Mouse (Mus musculus): ENCODE measurements around the gene Cubn. TPM values are rescaled to one million over a fixed set of nuclear protein-coding genes. Genes with fewer than 3 reads are reported as not detected.

The Cubn gene
- polyA plus RNA-seq, 1 experiment from 2014 or later = 0.23 TPM

DNA sequence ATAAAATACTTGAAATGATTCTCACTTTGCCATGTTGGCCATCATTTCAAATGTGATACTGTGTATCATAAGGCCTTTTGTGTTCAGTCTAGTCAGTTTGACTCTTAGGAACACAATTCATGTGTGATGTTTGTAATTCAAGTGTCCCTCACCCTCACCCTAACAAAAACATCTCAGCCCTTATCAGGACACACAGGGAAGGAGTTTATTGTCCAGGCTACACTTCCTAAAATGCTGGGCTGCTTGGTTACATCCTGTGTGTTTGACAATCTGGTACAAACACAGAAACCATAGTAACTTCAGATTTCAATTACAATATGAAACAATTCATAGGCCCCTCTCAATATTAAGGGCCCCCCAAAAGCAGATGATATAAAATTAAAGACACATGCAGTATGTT, 83.9 kb downstream of the Cubn start:
- Histone ChIP-seq H3K27me3 (ENCODE audit: control insufficient read depth, insufficient read depth, low read length) (no peaks in the 10 kb centered on the region), H3K9ac (ENCODE audit: low read depth, low read length) (no peak overlapping the region), H3K4me3 (ENCODE audit: low read depth, low read length) (no peak overlapping the region), H3K4me2 (replicated peaks; ENCODE audit: low read depth, low read length) (no peak overlapping the region), H3K4me1 (replicated peaks; ENCODE audit: control insufficient read depth, insufficient read depth, low read length) (no peaks in the 10 kb centered on the region), H3K36me3 (ENCODE audit: control insufficient read depth, insufficient read depth, low read length) (no peaks in the 10 kb centered on the region), H3K27ac (ENCODE audit: low read depth, low read length) (no peak overlapping the region), H3K9me3 (ENCODE audit: control insufficient read depth, low read length) (no peaks in the 10 kb centered on the region)
- DNase-seq (ENCODE audit: low spot score) (no peak), ATAC-seq (ENCODE audit: low FRiP score) (no peak)

DNA sequence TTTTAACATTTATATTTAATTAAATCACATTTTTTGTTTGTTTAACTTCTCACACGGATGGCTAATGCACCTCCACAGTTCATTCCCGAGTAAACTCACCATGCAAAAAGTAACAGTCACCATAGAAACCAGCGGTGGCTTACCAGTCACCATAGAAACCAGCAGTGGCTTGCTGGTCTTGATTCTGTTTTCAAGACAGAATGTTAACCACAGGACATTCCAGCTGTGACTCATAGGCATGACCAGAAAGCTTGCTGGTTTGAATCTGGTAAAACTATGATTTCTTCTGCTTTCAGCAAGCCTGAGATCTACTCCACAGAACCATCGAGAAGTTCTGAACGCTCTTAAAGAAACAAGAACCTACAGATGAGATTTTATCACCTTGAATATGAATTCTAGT, 84.3 kb downstream of the Cubn start:
- Histone ChIP-seq H3K4me2 (replicated peaks; ENCODE audit: low read depth, low read length) (no peak overlapping the region), H3K9ac (ENCODE audit: low read depth, low read length) (no peak overlapping the region)
- ATAC-seq (ENCODE audit: low FRiP score) = peak; percentile 68; the same call in 1 of the 2 replicates

DNA sequence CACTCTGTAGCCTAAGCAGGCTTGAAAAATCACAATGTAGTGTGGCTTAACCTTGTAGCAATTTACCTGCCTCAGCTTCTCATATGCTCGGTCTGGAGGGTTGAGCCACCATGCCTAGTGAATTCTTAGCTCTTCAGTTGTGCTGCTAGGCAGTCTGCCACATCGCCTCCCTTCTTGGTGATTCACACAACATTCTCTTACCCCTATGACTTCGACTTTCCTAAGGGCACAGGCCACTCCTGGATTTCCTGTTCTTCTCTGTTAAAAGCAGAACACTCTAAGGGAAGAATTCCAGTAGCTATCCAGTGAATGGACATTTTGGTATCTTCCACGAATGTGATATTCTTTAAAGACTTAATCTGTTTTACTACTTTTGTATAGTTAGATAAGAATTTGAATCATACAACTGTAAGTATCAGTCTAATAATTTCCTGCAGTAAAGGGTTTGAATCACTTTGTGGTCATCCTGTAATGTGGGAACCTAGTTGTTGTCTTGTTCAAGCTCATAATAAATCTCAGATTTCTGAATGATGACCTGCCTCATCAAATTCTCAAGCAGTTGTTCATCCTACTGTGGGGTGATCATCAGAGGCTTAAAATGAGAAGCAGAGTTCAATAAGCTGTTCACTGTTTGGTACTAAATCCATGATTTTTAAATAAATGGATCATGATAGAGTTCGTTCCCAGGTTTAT, 86.5 kb downstream of the Cubn start:
- Histone ChIP-seq H3K9ac (ENCODE audit: low read depth, low read length) (no peak overlapping the region), H3K4me2 (replicated peaks; ENCODE audit: low read depth, low read length) (no peak overlapping the region), H3K4me3 (ENCODE audit: low read depth, low read length) (no peak overlapping the region), H3K4me1 (replicated peaks; ENCODE audit: control insufficient read depth, insufficient read depth, low read length) (no peaks in the 10 kb centered on the region), H3K9me3 (ENCODE audit: control insufficient read depth, low read length) (no peaks in the 10 kb centered on the region), H3K36me3 (ENCODE audit: control insufficient read depth, insufficient read depth, low read length) (no peaks in the 10 kb centered on the region), H3K27ac (ENCODE audit: low read depth, low read length) (no peak overlapping the region), H3K27me3 (ENCODE audit: control insufficient read depth, insufficient read depth, low read length) (no peaks in the 10 kb centered on the region)
- 79% methylated on average over 5 of the region's 5 CpGs for WGBS
- ATAC-seq (ENCODE audit: low FRiP score) (no peak), DNase-seq (ENCODE audit: low spot score) (no peak)

More for the DNA sequence above, 84.3 kb downstream of the Cubn start:
- Histone ChIP-seq H3K27me3 (ENCODE audit: control insufficient read depth, insufficient read depth, low read length) (no peaks in the 10 kb centered on the region), H3K4me3 (ENCODE audit: low read depth, low read length) (no peak overlapping the region), H3K36me3 (ENCODE audit: control insufficient read depth, insufficient read depth, low read length) (no peaks in the 10 kb centered on the region), H3K27ac (ENCODE audit: low read depth, low read length) (no peak overlapping the region), H3K9me3 (ENCODE audit: control insufficient read depth, low read length) (no peaks in the 10 kb centered on the region), H3K4me1 (replicated peaks; ENCODE audit: control insufficient read depth, insufficient read depth, low read length) (no peaks in the 10 kb centered on the region)
- 31% methylated on average over 5 of the region's 5 CpGs for WGBS
- peak; percentile 61 for DNase-seq (ENCODE audit: low spot score)

DNA sequence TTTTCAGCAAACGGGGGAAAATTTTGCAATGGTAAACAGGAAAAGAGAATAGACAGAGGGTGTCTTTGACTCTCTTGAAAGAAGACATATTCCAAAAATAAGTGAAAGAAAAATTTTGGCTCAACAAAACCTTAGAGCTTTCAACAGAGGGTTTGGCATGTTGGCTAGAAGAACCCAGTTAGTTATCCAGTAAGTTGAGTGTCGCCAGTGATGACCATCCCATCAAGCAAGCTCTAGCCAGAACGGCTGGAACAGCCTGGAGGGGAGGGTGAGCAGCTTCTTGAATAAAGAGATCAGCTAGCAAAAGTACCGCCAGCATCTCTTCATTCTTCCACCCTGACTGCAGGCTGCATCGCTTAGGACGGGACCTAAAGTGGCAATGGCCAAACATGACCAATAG, 90.8 kb downstream of the Cubn start:
- DNase-seq (ENCODE audit: low spot score) = no peak
- Histone ChIP-seq H3K27ac (ENCODE audit: low read depth, low read length) (no peak overlapping the region), H3K9me3 (ENCODE audit: control insufficient read depth, low read length) (no peaks in the 10 kb centered on the region), H3K4me2 (replicated peaks; ENCODE audit: low read depth, low read length) (no peak overlapping the region), H3K9ac (ENCODE audit: low read depth, low read length) (no peak overlapping the region), H3K36me3 (ENCODE audit: control insufficient read depth, insufficient read depth, low read length) (no peaks in the 10 kb centered on the region), H3K4me1 (replicated peaks; ENCODE audit: control insufficient read depth, insufficient read depth, low read length) (peaks cover 2% of the 10 kb centered on the region; the same call in 1 of the 2 replicates), H3K4me3 (ENCODE audit: low read depth, low read length) (no peak overlapping the region), H3K27me3 (ENCODE audit: control insufficient read depth, insufficient read depth, low read length) (no peaks in the 10 kb centered on the region)
- no peak for ATAC-seq (ENCODE audit: low FRiP score)
- 85% methylated on average over 6 of the region's 6 CpGs for WGBS

DNA sequence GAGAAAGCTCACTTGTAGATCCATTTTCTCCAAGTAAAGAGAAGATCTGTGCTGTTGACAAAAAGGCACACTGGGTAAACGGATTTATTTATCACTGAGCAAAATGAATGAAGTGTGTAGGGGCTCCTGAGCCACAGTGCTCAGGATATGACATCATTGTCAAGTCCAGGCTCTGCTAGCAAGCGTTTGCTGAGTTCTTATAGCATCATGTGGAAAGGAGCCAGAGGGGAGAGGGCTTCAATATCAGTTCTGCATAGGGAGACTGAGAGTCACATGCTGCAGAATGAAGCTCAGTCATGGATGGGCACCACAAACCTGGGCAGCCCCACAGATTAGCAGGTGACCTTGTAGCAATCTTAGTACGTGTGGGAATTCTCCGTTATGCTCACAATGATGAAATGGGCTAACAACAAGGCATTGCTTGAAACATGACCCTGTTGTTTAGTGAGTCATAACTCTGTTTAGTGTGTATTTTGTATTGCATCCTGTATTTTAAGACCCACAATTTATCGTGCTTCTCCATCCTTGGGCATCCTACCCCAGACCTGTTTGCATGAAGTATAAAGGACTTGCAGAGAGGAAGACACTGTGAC, 92.0 kb downstream of the Cubn start:
- Histone ChIP-seq H3K4me2 (replicated peaks; ENCODE audit: low read depth, low read length) (no peak overlapping the region), H3K4me3 (ENCODE audit: low read depth, low read length) (no peak overlapping the region), H3K4me1 (replicated peaks; ENCODE audit: control insufficient read depth, insufficient read depth, low read length) (peaks cover 2% of the 10 kb centered on the region; the same call in 1 of the 2 replicates), H3K9me3 (ENCODE audit: control insufficient read depth, low read length) (no peaks in the 10 kb centered on the region), H3K36me3 (ENCODE audit: control insufficient read depth, insufficient read depth, low read length) (no peaks in the 10 kb centered on the region), H3K9ac (ENCODE audit: low read depth, low read length) (no peak overlapping the region), H3K27ac (ENCODE audit: low read depth, low read length) (peak overlapping the region; percentile 47), H3K27me3 (ENCODE audit: control insufficient read depth, insufficient read depth, low read length) (no peaks in the 10 kb centered on the region)
- peak; percentile 48 for ATAC-seq (ENCODE audit: low FRiP score)
- DNase-seq (ENCODE audit: low spot score) = no peak
- 63% methylated on average over 5 of the region's 5 CpGs for WGBS

DNA sequence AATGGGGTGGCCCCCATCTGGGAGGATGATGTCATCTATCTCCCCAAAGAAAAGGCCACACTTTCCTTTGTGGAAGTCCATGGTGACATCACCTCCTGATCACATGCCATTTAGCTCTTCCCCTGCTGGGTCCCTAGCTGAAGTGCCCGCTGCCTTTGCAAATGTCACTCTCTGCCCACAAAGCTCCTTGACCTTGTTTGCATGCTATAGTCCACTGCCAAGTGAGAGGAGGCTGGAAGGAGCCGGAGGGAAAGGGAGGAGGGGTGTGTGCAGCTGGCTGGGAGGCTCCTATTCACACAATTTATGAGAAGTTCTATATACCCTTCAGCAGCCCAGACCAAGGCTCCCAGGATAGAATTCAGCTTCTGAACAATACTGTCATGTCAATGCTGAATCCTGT, 92.7 kb downstream of the Cubn start:
- H3K4me2 ChIP-seq (replicated peaks; ENCODE audit: low read depth, low read length) = no peak overlapping the region
- H3K4me1 ChIP-seq (replicated peaks; ENCODE audit: control insufficient read depth, insufficient read depth, low read length) = peaks cover 2% of the 10 kb centered on the region; the same call in 1 of the 2 replicates
- 16% methylated on average over 2 of the region's 2 CpGs for WGBS
- peak; percentile 89 for ATAC-seq (ENCODE audit: low FRiP score)
- no peak overlapping the region for H3K9ac ChIP-seq (ENCODE audit: low read depth, low read length)
- peak; percentile 70 for DNase-seq (ENCODE audit: low spot score)
- no peaks in the 10 kb centered on the region for H3K36me3 ChIP-seq (ENCODE audit: control insufficient read depth, insufficient read depth, low read length)
- H3K27me3 ChIP-seq (ENCODE audit: control insufficient read depth, insufficient read depth, low read length) = no peaks in the 10 kb centered on the region
- no peaks in the 10 kb centered on the region for H3K9me3 ChIP-seq (ENCODE audit: control insufficient read depth, low read length)
- no peak overlapping the region for H3K4me3 ChIP-seq (ENCODE audit: low read depth, low read length)
- H3K27ac ChIP-seq (ENCODE audit: low read depth, low read length) = peak overlapping the region; percentile 47

DNA sequence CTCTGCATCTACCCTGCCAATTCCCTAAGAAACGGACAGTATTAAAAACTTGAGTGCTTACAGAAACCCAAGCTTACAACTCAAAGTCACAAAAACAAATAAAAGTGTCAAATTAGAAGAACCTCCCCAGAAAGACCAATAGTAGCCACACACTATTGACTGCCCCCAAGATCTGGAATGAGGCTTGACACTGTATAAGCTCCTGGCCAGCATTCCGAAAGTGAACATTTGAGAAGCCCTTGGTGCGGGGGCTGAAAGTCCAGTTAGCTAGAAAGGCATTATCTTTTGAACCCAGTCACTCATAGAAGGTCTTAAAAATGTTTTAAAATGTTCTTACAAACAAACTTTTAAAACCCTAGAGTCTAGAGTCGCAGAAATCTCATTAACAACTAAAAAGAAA, 93.1 kb downstream of the Cubn start:
- H3K27me3 ChIP-seq (ENCODE audit: control insufficient read depth, insufficient read depth, low read length) = no peaks in the 10 kb centered on the region
- H3K4me2 ChIP-seq (replicated peaks; ENCODE audit: low read depth, low read length) = no peak overlapping the region
- peak overlapping the region; percentile 47 for H3K27ac ChIP-seq (ENCODE audit: low read depth, low read length)
- peak; percentile 73 for ATAC-seq (ENCODE audit: low FRiP score)
- H3K36me3 ChIP-seq (ENCODE audit: control insufficient read depth, insufficient read depth, low read length) = no peaks in the 10 kb centered on the region
- H3K4me1 ChIP-seq (replicated peaks; ENCODE audit: control insufficient read depth, insufficient read depth, low read length) = peaks cover 2% of the 10 kb centered on the region; the same call in 1 of the 2 replicates
- 57% methylated on average over 4 of the region's 4 CpGs for WGBS
- H3K4me3 ChIP-seq (ENCODE audit: low read depth, low read length) = no peak overlapping the region
- no peak for DNase-seq (ENCODE audit: low spot score)
- H3K9me3 ChIP-seq (ENCODE audit: control insufficient read depth, low read length) = no peaks in the 10 kb centered on the region
- H3K9ac ChIP-seq (ENCODE audit: low read depth, low read length) = no peak overlapping the region

DNA sequence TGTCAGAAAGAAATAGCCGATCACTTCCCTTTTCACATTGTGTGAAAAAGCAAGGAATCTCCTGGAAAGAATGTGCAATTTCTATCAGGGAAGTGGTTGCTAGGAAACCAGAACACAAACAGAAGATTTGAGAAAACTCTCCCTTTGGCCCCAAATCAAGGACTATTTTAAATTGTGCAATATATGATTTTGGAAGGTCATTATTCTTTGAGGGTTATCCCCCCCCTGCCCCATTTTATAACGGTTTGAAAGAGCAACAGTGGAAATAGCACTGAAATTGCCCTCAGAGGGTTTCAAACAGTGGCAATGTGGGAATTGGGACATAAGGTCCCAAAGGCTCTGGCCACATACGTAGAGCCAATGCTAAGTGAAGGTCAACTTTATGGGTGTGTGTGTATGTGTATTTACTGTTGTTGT, 95.5 kb downstream of the Cubn start:
- DNase-seq (ENCODE audit: low spot score) (no peak), ATAC-seq (ENCODE audit: low FRiP score) (no peak)
- no peak overlapping the region for H3K9ac ChIP-seq (ENCODE audit: low read depth, low read length)
- H3K36me3 ChIP-seq (ENCODE audit: control insufficient read depth, insufficient read depth, low read length) = no peaks in the 10 kb centered on the region
- H3K4me3 ChIP-seq (ENCODE audit: low read depth, low read length) = no peak overlapping the region
- no peaks in the 10 kb centered on the region for H3K27me3 ChIP-seq (ENCODE audit: control insufficient read depth, insufficient read depth, low read length)
- no peak overlapping the region for H3K4me2 ChIP-seq (replicated peaks; ENCODE audit: low read depth, low read length)
- 40% methylated on average over 3 of the region's 3 CpGs for WGBS
- H3K4me1 ChIP-seq (replicated peaks; ENCODE audit: control insufficient read depth, insufficient read depth, low read length) = peaks cover 2% of the 10 kb centered on the region; the same call in 1 of the 2 replicates
- H3K9me3 ChIP-seq (ENCODE audit: control insufficient read depth, low read length) = no peaks in the 10 kb centered on the region
- H3K27ac ChIP-seq (ENCODE audit: low read depth, low read length) = no peak overlapping the region

DNA sequence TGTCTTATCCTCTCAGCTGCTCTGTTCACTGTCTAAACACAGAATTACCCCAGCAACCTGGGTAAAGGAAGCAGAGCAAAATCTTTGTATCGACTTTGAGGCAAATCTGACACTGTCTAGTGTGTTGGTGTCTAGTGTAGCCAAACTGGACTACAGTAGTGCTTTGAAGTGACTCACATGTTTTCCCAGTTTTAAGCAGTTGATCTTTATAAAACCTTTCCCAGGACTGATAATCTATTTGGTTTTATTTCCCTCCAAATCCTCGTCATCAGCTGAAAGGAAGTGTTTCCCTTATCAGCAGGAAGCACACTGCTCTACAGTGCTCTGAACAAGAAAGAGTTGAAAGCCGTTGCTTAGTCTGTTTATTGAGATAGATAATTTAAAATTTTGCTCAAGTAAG, 100.6 kb downstream of the Cubn start:
- Histone ChIP-seq H3K36me3 (ENCODE audit: control insufficient read depth, insufficient read depth, low read length) (no peaks in the 10 kb centered on the region), H3K4me2 (replicated peaks; ENCODE audit: low read depth, low read length) (no peak overlapping the region), H3K4me1 (replicated peaks; ENCODE audit: control insufficient read depth, insufficient read depth, low read length) (no peaks in the 10 kb centered on the region), H3K27ac (ENCODE audit: low read depth, low read length) (no peak overlapping the region), H3K9me3 (ENCODE audit: control insufficient read depth, low read length) (no peaks in the 10 kb centered on the region), H3K9ac (ENCODE audit: low read depth, low read length) (no peak overlapping the region), H3K27me3 (ENCODE audit: control insufficient read depth, insufficient read depth, low read length) (no peaks in the 10 kb centered on the region), H3K4me3 (ENCODE audit: low read depth, low read length) (no peak overlapping the region)
- ATAC-seq (ENCODE audit: low FRiP score) = no peak
- no peak for DNase-seq (ENCODE audit: low spot score)
- WGBS = 66% methylated on average over 3 of the region's 3 CpGs

All from hindbrain, embryonic 11.5 days (tissue).